Mouse (Mus musculus): Measurements from ENCODE around the gene Ndufs1.

DNA sequence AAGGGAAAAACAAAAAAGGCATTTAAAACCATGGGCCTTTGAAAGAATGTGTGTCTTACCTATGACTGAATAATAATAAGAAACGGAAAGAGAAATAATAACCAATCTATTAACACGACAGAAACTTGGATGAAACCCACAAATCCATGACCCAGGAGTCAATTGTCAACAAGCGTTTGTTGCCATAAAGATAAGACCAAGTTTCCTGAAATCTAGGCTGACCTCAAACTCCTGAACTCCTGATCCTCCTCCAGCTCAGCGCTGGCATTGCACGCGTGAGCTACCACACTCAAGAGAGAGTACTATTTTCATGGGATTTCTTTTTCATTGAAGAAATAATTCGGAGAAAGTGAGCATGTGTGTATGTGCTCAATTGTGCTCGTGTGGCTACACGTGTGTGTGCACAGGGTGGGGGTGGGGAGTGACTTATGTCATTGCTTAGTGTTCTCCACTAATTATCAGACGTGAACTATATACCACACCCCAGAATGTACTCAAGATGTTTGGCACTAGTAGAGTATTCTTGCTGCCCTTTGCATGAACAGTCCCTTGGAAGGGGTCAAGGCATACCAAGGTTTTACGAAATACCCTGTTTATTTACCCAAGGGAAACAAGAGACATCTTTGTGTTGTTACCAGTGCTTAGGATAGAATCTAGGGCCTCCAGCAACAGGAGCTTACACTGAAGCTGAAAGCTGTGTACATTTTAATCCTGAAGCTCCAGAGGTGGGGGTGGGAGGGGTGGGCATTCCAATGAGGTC lies 15.9 kb upstream of the Ndufs1 start:
- no peak for TF ChIP-seq CTCF (IDR thresholded peaks at IDR 0.05; ENCODE audit: extremely low read depth, insufficient read depth, low read length)
- TF ChIP-seq POLR2A (IDR thresholded peaks at IDR 0.05; ENCODE audit: extremely low read depth, insufficient read depth, low read length), result no peak
